8 mouse cellular contexts compared by ENCODE assay signal in genomic region chr8:47675786-47676185, GRCm38 (mm10). TPM values are rescaled to one million over a fixed set of nuclear protein-coding genes. Genes with fewer than 3 reads are reported as not detected.
DNase-seq lines count a peak whose midpoint lies in the region; ATAC-seq lines count a peak whose summit lies in the region.

No protein-coding gene starts in this region.

- no peak for ATAC-seq in heart, embryonic 13.5 days (ENCODE audit: extremely low read depth, insufficient number of reproducible peaks, low FRiP score, low TSS enrichment)
- peak; percentile 43 for ATAC-seq in activated CD4-positive, CD25-positive, alpha-beta regulatory T cell, adult 4 months
- peak; percentile 2 for ATAC-seq in forebrain, embryonic 13.5 days
- ATAC-seq in liver, embryonic 13.5 days (ENCODE audit: low read depth): no peak

- peak overlapping the region; percentile 95 for H3K9ac ChIP-seq in heart, embryonic 13.5 days
- peak overlapping the region; percentile 86 for H3K9ac ChIP-seq in forebrain, embryonic 13.5 days
- peak overlapping the region; percentile 93 for H3K9ac ChIP-seq in liver, embryonic 13.5 days

- peaks cover 3% of the 10 kb centered on the region; the same call in 1 of the 2 replicates for H3K36me3 ChIP-seq in heart, embryonic 13.5 days
- peaks cover 3% of the 10 kb centered on the region; the same call in 1 of the 2 replicates for H3K36me3 ChIP-seq in forebrain, embryonic 13.5 days (ENCODE audit: poor library complexity, severe bottlenecking)
- peaks cover 9% of the 10 kb centered on the region for H3K36me3 ChIP-seq in liver, embryonic 13.5 days

- H3K27ac ChIP-seq in heart, embryonic 13.5 days (replicated peaks): peak overlapping the region; percentile 97
- peak overlapping the region; percentile 91 for H3K27ac ChIP-seq in forebrain, embryonic 13.5 days
- peak overlapping the region; percentile 92 for H3K27ac ChIP-seq in liver, embryonic 13.5 days

- peak overlapping the region; percentile 82 for H3K4me3 ChIP-seq in heart, embryonic 13.5 days
- H3K4me3 ChIP-seq in forebrain, embryonic 13.5 days: peak overlapping the region; percentile 96
- peak overlapping the region; percentile 95 for H3K4me3 ChIP-seq in liver, embryonic 13.5 days (replicated peaks)

- no peaks in the 10 kb centered on the region for H3K27me3 ChIP-seq in heart, embryonic 13.5 days (replicated peaks)
- H3K27me3 ChIP-seq in forebrain, embryonic 13.5 days: no peaks in the 10 kb centered on the region
- no peaks in the 10 kb centered on the region for H3K27me3 ChIP-seq in liver, embryonic 13.5 days

- H3K9me3 ChIP-seq in heart, embryonic 13.5 days: no peaks in the 10 kb centered on the region
- no peaks in the 10 kb centered on the region for H3K9me3 ChIP-seq in forebrain, embryonic 13.5 days (replicated peaks)
- H3K9me3 ChIP-seq in liver, embryonic 13.5 days (replicated peaks): no peaks in the 10 kb centered on the region

- H3K4me1 ChIP-seq in heart, embryonic 13.5 days: peaks cover 21% of the 10 kb centered on the region
- peaks cover 15% of the 10 kb centered on the region; the same call in 1 of the 2 replicates for H3K4me1 ChIP-seq in forebrain, embryonic 13.5 days
- peaks cover 26% of the 10 kb centered on the region for H3K4me1 ChIP-seq in liver, embryonic 13.5 days (replicated peaks)

- no peak for DNase-seq in heart, adult 11 months
- peak; percentile 73 for DNase-seq in 3T3-L1 (ENCODE audit: low read depth, low spot score)
- no peak for DNase-seq in liver, embryonic 13.5 days
- DNase-seq in retina, postnatal 1 day: peak; percentile 91
- no peak for DNase-seq in cerebellum, adult 11 months

- H3K4me2 ChIP-seq in heart, embryonic 13.5 days: peak overlapping the region; percentile 84
- H3K4me2 ChIP-seq in forebrain, embryonic 13.5 days: peak overlapping the region; percentile 81
- H3K4me2 ChIP-seq in liver, embryonic 13.5 days: peak overlapping the region; percentile 86

- WGBS in heart, embryonic 13.5 days: 0% methylated on average over 20 of the region's 20 CpGs
- WGBS in forebrain, embryonic 13.5 days: 0% methylated on average over 20 of the region's 20 CpGs
- WGBS in liver, embryonic 13.5 days (ENCODE audit: insufficient replicate concordance): under 1% methylated on average over 20 of the region's 20 CpGs

RNA-seq across cellular contexts. Expression of gene Ing2, which starts 0.4 kb away (rescaled TPM):
- polyA plus RNA-seq in heart, embryonic 13.5 days (2015; fragmentation: Nextera tagmentation; extraction: Ambion mirVana): 7.2 and 7.4 TPM in 2 replicates
- polyA plus RNA-seq in activated CD4-positive, CD25-positive, alpha-beta regulatory T cell, adult 4 months (2017; shearing (Covaris generic)): 1 to 10 TPM; 5.3 to 8.6 TPM
- polyA plus RNA-seq in forebrain, embryonic 13.5 days (2015; fragmentation: Nextera tagmentation; extraction: Ambion mirVana): 6.5 and 7.5 TPM in 2 replicates
- 8.6 and 9.9 TPM in 2 replicates for polyA plus RNA-seq in liver, embryonic 13.5 days (2015; fragmentation: Nextera tagmentation; extraction: Ambion mirVana)

RNA-seq across cellular contexts. Expression of gene Cdkn2aip, which starts 37.9 kb away (rescaled TPM):
- polyA plus RNA-seq in heart, embryonic 13.5 days (2015; fragmentation: Nextera tagmentation; extraction: Ambion mirVana): 15.9 and 16.9 TPM in 2 replicates
- 10 to 100 TPM; 12.3 to 13.8 TPM for polyA plus RNA-seq in activated CD4-positive, CD25-positive, alpha-beta regulatory T cell, adult 4 months (2017; shearing (Covaris generic))
- polyA plus RNA-seq in forebrain, embryonic 13.5 days (2015; fragmentation: Nextera tagmentation; extraction: Ambion mirVana): 47.3 and 47.9 TPM in 2 replicates
- 13.5 and 16.1 TPM in 2 replicates for polyA plus RNA-seq in liver, embryonic 13.5 days (2015; fragmentation: Nextera tagmentation; extraction: Ambion mirVana)

Comparison
In these comparisons a context has a peak if more than half of its experiments do, and no peak if none do; other contexts are left out.
1. ATAC-seq: peak in activated CD4-positive, CD25-positive, alpha-beta regulatory T cell, adult 4 months (single experiment) and forebrain, embryonic 13.5 days (single experiment); none in heart, embryonic 13.5 days (single experiment) and liver, embryonic 13.5 days (single experiment).
2. DNase-seq: peak in 3T3-L1 (single experiment) and retina, postnatal 1 day (single experiment); none in heart, adult 11 months (single experiment), liver, embryonic 13.5 days (single experiment) and cerebellum, adult 11 months (single experiment).
3. Peak in every context shown above with its lines, with median percentiles within 50 percentile points of each other: H3K27ac ChIP-seq, H3K4me2 ChIP-seq, H3K4me3 ChIP-seq and H3K9ac ChIP-seq.